Mouse (Mus musculus): ENCODE measurements at regions not wholly inside any gene's neighbourhood (a gene's known extent, or its start where the extent isn't known, plus 50 kb on each side); places are given as distances from the start of the nearest gene placed in this dataset.

DNA sequence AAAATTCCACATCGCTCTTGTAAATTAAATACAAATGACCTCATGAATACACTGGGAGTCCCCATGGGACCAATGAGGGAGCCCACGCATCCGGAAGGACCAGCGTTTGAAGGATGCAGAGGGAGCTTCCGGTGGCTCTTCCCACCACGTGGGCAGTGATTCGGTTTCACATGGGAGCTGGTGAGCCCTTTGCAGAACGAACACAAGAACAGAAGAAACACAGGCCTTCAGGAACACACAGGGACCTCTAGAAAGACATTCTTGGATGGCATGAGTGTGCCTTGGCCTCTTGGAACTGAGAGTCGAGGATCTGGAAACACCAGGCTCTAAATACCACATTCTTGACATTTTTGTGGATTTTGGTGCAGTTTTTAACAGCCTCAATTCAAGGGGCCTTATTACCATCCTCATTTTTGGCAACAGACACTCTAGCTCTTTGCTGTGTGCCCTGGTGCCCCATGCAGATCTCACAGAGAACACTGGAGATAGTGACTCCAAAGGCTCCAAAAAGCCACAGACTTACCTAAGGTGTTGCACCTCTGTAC is 204.1 kb downstream of the Sox9 start:
- DNase-seq (ENCODE audit: low spot score) (no peak), ATAC-seq (no peak)
- H3K9me3 ChIP-seq (ENCODE audit: low read length): no peaks in the 10 kb centered on the region
- H3K4me1 ChIP-seq (ENCODE audit: insufficient read depth, low read length): peaks cover 28% of the 10 kb centered on the region
- H3K4me3 ChIP-seq (ENCODE audit: low read length): no peak overlapping the region
- no peak overlapping the region for H3K27ac ChIP-seq
- no peaks in the 10 kb centered on the region for H3K36me3 ChIP-seq (ENCODE audit: insufficient read depth, low read length)
- H3K4me2 ChIP-seq (ENCODE audit: low read depth, low read length): no peak overlapping the region
- no peak for TF ChIP-seq CTCF (IDR thresholded peaks at IDR 0.05; ENCODE audit: low read depth)
- H3K9ac ChIP-seq (replicated peaks; ENCODE audit: low read length): no peak overlapping the region
- H3K27me3 ChIP-seq (ENCODE audit: insufficient read depth, low read length): no peaks in the 10 kb centered on the region
- WGBS: 77% methylated on average over 9 of the region's 9 CpGs

DNA sequence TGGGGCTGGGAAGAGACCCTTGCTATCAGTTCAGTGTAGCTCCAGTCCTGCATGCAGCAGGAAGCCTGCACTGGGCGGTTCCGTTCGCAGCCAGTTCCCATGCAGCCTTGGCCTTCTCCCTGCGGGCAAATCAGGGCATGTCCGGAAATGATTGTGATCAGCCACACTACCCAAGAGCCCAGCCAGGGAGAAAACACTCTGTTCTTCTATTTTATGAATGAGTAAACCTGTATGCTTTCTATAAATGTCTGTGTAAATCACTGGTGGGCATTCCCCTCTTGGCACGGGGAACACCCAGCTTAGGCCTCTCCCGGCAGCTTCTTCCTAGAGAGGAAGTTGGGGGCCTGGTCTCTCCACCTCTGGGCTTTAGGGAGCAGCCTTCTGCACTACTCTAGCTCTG is 205.8 kb downstream of the Sox9 start:
- Histone ChIP-seq H3K36me3 (ENCODE audit: insufficient read depth, low read length) (no peaks in the 10 kb centered on the region), H3K4me1 (ENCODE audit: insufficient read depth, low read length) (peaks cover 34% of the 10 kb centered on the region), H3K9ac (replicated peaks; ENCODE audit: low read length) (no peak overlapping the region), H3K27ac (no peak overlapping the region), H3K9me3 (ENCODE audit: low read length) (no peaks in the 10 kb centered on the region), H3K27me3 (ENCODE audit: insufficient read depth, low read length) (no peaks in the 10 kb centered on the region), H3K4me2 (ENCODE audit: low read depth, low read length) (no peak overlapping the region), H3K4me3 (ENCODE audit: low read length) (no peak overlapping the region)
- no peak for TF ChIP-seq CTCF (IDR thresholded peaks at IDR 0.05; ENCODE audit: low read depth)
- WGBS: 74% methylated on average over 7 of the region's 7 CpGs
- no peak for ATAC-seq
- DNase-seq (ENCODE audit: low spot score): no peak

DNA sequence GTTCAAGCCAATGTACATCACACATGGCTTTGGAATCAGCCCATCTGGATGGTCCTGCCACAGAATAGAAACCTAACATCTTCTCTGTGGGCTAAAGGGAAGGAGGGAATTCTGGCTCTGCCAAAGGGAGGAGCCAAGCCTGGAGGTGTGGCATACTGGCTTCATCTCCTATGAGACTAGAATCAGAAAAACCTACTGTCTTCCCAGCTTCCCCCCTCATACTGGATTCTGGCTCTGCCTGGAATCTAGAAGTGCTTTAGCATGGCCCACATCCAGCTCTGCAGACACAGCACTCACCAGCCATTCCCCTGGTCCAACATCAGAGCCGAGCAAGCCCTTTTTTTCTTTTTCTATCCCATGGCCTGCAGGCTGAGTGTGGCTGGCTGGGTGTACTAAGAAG is 206.9 kb downstream of the Sox9 start:
- DNase-seq (ENCODE audit: low spot score): peak; percentile 58
- Histone ChIP-seq H3K27me3 (ENCODE audit: insufficient read depth, low read length) (no peaks in the 10 kb centered on the region), H3K9me3 (ENCODE audit: low read length) (no peaks in the 10 kb centered on the region), H3K36me3 (ENCODE audit: insufficient read depth, low read length) (no peaks in the 10 kb centered on the region), H3K4me2 (ENCODE audit: low read depth, low read length) (no peak overlapping the region), H3K4me3 (ENCODE audit: low read length) (no peak overlapping the region), H3K4me1 (ENCODE audit: insufficient read depth, low read length) (peaks cover 30% of the 10 kb centered on the region), H3K27ac (0 out of 2 replicates have a peak overlapping the region, but pooled peaks have one; percentile 22), H3K9ac (replicated peaks; ENCODE audit: low read length) (no peak overlapping the region)
- ATAC-seq: peak; percentile 72
- no peak for TF ChIP-seq CTCF (IDR thresholded peaks at IDR 0.05; ENCODE audit: low read depth)
- WGBS: 33% methylated on average over 1 of the region's 1 CpGs

DNA sequence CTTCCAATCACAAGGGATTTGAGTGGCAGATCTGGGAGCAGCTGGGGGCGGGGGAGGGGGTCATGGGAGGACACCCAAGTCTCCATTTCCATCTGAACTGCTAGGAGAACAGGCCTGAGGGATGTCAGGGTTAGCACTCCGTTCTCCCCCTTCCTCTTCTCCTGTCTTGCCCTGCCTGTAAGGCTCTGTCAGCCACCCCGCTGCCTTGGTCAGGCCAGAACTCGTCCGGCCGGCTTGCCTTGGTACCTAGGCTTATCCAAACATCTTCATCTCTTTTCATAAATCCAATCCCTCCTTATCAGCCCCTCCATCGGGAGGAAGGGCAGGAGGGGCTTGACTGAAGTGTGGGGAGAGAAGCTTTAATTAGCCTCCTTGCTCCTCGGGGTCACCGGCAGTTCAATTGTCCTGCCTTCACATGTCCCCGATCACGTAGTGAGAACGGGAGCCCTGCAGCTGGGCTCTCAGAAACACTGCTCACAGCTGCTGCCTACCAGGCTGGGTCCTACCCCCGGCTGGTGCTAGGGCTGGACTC is 208.0 kb downstream of the Sox9 start:
- no peaks in the 10 kb centered on the region for H3K9me3 ChIP-seq (ENCODE audit: low read length)
- H3K4me2 ChIP-seq (ENCODE audit: low read depth, low read length): no peak overlapping the region
- H3K4me1 ChIP-seq (ENCODE audit: insufficient read depth, low read length): peaks cover 30% of the 10 kb centered on the region
- ATAC-seq (no peak), DNase-seq (ENCODE audit: low spot score) (no peak)
- no peak overlapping the region for H3K9ac ChIP-seq (replicated peaks; ENCODE audit: low read length)
- TF ChIP-seq CTCF (IDR thresholded peaks at IDR 0.05; ENCODE audit: low read depth): no peak
- H3K36me3 ChIP-seq (ENCODE audit: insufficient read depth, low read length): no peaks in the 10 kb centered on the region
- no peaks in the 10 kb centered on the region for H3K27me3 ChIP-seq (ENCODE audit: insufficient read depth, low read length)
- 36% methylated on average over 13 of the region's 13 CpGs for WGBS
- H3K27ac ChIP-seq: no peak overlapping the region
- H3K4me3 ChIP-seq (ENCODE audit: low read length): no peak overlapping the region

DNA sequence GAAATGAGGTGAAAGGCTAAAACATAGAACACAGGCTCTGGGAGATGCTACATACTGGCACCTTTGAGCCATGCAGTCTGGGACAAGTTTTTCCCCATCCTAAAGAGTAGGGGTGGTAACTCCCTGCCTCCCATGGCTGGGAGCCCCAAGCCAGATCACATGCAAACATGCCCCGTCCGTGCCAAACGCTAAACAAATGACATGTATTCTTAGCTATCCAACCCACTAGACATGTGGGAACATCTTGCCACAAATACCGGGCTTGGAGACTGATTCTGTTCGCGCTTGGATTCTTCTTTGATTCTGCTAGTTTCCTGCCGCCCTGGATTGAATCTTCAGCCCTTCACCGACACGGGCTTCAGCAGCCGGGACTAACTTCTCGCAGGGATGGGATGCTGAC is 208.7 kb downstream of the Sox9 start:
- no peaks in the 10 kb centered on the region for H3K27me3 ChIP-seq (ENCODE audit: insufficient read depth, low read length)
- H3K4me3 ChIP-seq (ENCODE audit: low read length): no peak overlapping the region
- no peaks in the 10 kb centered on the region for H3K36me3 ChIP-seq (ENCODE audit: insufficient read depth, low read length)
- H3K4me2 ChIP-seq (ENCODE audit: low read depth, low read length): no peak overlapping the region
- ATAC-seq (no peak), DNase-seq (ENCODE audit: low spot score) (no peak)
- H3K9me3 ChIP-seq (ENCODE audit: low read length): no peaks in the 10 kb centered on the region
- peaks cover 30% of the 10 kb centered on the region for H3K4me1 ChIP-seq (ENCODE audit: insufficient read depth, low read length)
- no peak for TF ChIP-seq CTCF (IDR thresholded peaks at IDR 0.05; ENCODE audit: low read depth)
- no peak overlapping the region for H3K9ac ChIP-seq (replicated peaks; ENCODE audit: low read length)
- WGBS: 59% methylated on average over 11 of the region's 11 CpGs
- H3K27ac ChIP-seq: no peak overlapping the region

DNA sequence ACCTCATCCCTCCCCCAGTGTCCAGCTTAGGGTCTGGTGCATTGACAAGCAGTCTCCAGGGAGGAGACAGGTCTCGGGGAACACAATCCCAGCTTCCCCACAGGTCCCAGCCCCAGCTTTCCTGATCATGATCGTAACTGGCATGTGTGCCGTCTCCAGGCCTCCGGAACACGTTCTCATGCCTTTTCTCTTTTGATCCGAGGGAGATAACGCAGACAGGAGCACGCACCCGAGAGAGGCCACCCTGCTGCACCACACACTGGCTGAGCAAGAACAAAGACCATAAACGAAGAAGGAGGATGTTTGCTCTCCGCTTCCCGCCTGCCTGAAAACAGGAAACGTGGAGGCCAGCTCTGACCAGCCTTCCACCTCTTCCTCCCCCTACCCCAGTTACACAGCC is 209.8 kb downstream of the Sox9 start:
- Histone ChIP-seq H3K36me3 (ENCODE audit: insufficient read depth, low read length) (no peaks in the 10 kb centered on the region), H3K9me3 (ENCODE audit: low read length) (no peaks in the 10 kb centered on the region), H3K27ac (no peak overlapping the region), H3K4me1 (ENCODE audit: insufficient read depth, low read length) (peaks cover 28% of the 10 kb centered on the region), H3K4me3 (ENCODE audit: low read length) (no peak overlapping the region), H3K9ac (replicated peaks; ENCODE audit: low read length) (no peak overlapping the region), H3K27me3 (ENCODE audit: insufficient read depth, low read length) (no peaks in the 10 kb centered on the region), H3K4me2 (ENCODE audit: low read depth, low read length) (no peak overlapping the region)
- TF ChIP-seq CTCF (IDR thresholded peaks at IDR 0.05; ENCODE audit: low read depth): no peak
- WGBS: 31% methylated on average over 13 of the region's 13 CpGs
- DNase-seq (ENCODE audit: low spot score) (no peak), ATAC-seq (no peak)

DNA sequence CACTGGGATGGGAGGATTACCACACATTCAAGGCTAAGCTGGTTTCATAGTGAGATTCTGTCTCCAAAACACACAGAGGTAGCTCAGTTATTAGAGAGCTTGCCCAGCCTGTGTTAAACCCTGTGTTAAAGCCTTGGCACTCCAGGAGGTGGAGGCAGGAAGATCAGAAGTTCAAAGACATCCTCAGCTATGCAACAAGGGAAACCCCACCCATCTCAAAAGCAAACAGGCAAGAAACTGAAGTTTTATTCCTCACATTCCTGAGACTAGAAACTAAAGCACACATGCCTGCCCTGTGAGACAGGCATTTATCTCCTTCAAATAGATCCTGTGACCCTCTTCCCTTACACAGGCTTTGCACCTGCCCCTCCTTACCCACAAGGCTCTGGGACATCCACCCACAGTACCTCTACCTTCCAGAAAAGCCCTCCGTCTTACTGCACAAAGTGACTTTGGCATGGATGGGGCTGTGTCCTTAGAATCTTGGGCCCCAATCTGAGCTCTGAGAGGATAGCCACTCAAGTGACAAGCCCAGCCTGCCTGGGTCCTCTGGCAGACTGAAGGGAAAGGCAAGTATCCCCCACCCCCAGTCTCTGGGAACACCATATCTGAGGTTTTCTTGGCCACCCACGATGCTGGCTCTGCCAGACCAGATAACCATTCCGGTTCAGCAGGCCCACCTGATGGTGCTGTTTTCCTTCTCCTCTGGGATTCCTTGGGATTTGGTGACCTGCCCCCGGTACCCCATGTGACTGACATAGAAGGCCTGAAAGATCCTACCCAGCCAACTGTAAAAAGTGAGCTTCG is 217.0 kb downstream of the Sox9 start:
- Histone ChIP-seq H3K27me3 (ENCODE audit: insufficient read depth, low read length) (no peaks in the 10 kb centered on the region), H3K36me3 (ENCODE audit: insufficient read depth, low read length) (no peaks in the 10 kb centered on the region), H3K9ac (replicated peaks; ENCODE audit: low read length) (no peak overlapping the region), H3K27ac (no peak overlapping the region), H3K9me3 (ENCODE audit: low read length) (no peaks in the 10 kb centered on the region), H3K4me2 (ENCODE audit: low read depth, low read length) (no peak overlapping the region), H3K4me3 (ENCODE audit: low read length) (no peak overlapping the region), H3K4me1 (ENCODE audit: insufficient read depth, low read length) (no peaks in the 10 kb centered on the region)
- no peak for TF ChIP-seq CTCF (IDR thresholded peaks at IDR 0.05; ENCODE audit: low read depth)
- DNase-seq (ENCODE audit: low spot score) (no peak), ATAC-seq (no peak)
- 38% methylated on average over 5 of the region's 5 CpGs for WGBS
